Mouse (Mus musculus): ENCODE results near the gene Gm19402. TPM values are rescaled to one million over a fixed set of nuclear protein-coding genes. Genes with fewer than 3 reads are reported as not detected.

Gm19402 gene
- total RNA-seq, 2 experiments from 2014 or later, result not detected

DNA sequence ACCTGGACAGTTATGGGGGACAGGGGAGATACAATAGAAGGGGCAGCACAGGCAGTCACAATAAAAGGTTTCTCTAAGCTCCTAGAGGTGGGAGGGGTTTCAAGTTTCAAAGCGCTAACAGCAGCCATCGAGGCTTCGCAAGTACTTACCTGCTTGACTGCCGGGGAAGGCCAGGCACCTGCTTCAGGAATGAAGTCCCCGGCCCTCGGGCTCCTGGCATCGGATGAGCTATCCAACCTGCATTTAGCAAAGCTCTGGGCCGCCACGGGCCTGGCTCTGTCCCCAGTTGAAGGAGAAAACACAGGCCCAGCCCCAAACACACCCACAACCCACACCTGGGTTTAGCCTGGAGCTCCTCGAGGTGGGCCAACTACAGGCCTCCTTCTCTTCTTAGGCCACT lies 3.5 kb downstream of the Gm19402 start:
- no peak for DNase-seq
- intact Hi-C loops (cut with DNase I), result no loop called here
- Histone ChIP-seq H3K4me3 (no peak overlapping the region), H3K27ac (no peak overlapping the region)
- no peak for TF ChIP-seq CTCF (IDR thresholded peaks at IDR 0.05)

DNA sequence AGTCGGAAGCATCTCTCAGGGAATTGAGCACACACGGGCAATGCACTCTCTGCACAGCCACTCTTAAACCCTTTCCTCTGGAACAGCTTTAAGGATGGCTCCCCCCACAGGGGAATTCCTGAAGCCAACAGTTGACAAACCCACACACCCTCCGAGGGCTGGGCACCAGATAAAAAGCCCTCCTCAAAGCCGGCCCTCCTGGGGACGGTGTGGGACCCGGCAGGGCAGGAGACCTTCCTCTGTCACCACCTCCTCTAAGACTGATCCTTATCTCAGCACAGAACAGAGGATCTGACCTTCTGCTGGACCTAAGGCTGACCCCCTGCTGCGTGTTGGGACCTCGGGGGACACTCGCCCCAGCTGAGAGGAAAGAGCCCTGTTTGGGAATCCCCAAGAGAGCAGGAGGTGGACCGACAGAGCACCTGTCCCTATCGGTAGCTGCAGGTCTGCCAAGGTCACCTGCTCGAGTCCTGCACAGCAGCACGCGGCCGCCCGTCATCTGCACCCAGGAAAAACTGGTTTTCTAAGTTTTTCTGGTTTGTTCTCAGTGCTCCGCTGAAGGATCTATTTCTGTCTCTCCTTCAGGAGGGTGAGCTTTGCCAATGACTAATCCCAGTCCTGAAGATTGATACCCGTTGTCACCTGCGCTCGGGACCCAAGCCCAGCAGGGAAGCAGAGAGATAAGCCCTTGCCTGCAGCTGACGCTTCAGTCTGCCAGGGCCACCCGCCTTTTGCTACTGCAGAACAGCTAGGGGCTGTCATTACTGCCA lies 4.5 kb downstream of the Gm19402 start, which contains the start of gene Tspear:
Tspear (plus strand) TSS at position 675 of the 770 bp plus-strand sequence.
- H3K27ac ChIP-seq, result no peak within 1 kb of the TSS
- TF ChIP-seq CTCF (IDR thresholded peaks at IDR 0.05), result no peak
- DNase-seq, result no peak
- H3K4me3 ChIP-seq, result no peak within 1 kb of the TSS
- intact Hi-C loops (cut with DNase I), result no loop called here

DNA sequence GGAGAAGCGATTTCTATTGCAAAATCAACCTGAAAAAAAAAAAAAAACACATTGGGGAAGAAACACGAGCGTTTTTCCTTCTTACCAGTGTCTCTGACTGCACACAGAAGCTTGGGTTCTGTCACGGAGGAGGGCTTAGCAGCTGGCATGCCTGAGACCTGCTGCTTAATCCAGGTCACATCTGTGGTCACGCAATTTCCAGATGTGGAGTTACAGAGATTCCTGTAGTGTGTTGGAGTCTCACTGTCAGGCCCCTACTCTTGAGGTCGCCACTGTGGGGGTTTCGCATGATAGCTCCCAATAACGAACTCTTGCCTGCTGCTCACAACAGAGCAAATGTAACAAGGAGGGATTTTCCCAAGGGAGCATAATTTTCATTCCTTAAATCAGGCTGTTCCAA lies 6.4 kb downstream of the Gm19402 start:
- no peak for DNase-seq
- H3K4me3 ChIP-seq, result no peak overlapping the region
- intact Hi-C loops (cut with DNase I), result no loop called here
- H3K27ac ChIP-seq, result no peak overlapping the region
- TF ChIP-seq CTCF (IDR thresholded peaks at IDR 0.05), result no peak

DNA sequence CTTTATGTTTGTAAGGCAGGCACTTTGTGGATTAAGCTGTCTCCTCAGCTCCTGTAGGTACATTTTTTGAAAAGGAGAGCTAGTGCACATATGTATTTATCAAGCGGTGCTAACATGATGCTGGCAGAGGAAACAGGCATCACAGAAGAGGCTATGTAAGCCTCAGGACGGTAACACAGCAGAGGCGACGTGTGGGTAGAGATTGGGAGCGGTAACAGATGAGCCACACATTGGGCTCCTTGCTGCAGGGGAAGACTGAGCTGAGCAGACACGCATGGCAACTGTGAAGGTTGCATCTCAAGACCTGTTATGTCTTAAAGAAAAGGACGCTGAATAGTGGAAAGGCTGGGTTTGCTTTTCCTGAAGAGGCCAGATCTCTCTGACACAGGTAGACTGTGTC lies 7.6 kb downstream of the Gm19402 start:
- DNase-seq, result no peak

DNA sequence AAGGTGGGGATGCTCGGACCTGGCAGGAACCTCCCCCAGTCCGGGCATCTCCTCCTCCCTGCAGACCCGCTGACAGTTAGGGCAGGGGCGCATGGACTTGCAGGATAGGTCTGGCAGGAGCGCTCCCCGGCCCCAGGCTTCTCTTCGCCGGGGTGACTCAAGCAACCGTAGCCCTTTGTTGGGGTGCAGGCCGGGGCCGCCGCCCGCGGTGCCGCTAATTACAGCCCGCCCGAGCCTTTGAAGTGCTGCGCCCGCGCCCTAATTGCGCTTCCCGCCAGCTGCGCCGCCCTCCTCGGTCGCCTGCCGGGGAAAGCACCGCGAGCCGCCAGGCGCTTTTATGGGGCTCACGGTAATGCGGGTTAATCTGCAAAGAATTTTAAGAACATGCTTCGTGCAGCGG lies 13.0 kb downstream of the Gm19402 start:
- no peak for TF ChIP-seq CTCF (IDR thresholded peaks at IDR 0.05)
- no peak for DNase-seq
- H3K27ac ChIP-seq, result no peak overlapping the region
- no peak overlapping the region for H3K4me3 ChIP-seq
- intact Hi-C loops (cut with DNase I), result no loop called here

More for the DNA sequence above, 7.6 kb downstream of the Gm19402 start:
- intact Hi-C loops (cut with DNase I), result no loop called here
- no peak overlapping the region for H3K4me3 ChIP-seq
- H3K27ac ChIP-seq, result no peak overlapping the region
- no peak for TF ChIP-seq CTCF (IDR thresholded peaks at IDR 0.05)

DNA sequence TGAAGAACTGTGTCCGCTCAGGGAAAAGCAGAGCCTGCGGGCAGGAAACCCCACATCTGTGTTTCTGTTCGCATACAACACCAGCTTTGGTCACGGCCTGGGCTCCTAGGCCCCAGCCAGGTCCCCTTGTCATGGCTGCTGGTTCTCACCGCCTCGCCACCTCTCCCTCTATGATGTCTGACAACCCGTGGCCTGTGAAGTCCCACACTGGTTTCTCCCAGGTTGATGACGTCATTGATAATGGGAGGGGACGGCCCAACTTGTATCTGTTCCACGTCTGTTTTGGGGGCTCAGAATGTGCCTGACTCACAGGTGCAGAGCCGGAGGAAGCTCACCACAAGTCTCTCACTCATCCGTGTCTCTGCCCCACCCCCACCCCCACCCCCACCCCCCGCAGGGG lies 16.8 kb downstream of the Gm19402 start:
- intact Hi-C loops (cut with DNase I), result no loop called here
- DNase-seq, result no peak
- Histone ChIP-seq H3K27ac (no peak overlapping the region), H3K4me3 (no peak overlapping the region)
- no peak for TF ChIP-seq CTCF (IDR thresholded peaks at IDR 0.05)

DNA sequence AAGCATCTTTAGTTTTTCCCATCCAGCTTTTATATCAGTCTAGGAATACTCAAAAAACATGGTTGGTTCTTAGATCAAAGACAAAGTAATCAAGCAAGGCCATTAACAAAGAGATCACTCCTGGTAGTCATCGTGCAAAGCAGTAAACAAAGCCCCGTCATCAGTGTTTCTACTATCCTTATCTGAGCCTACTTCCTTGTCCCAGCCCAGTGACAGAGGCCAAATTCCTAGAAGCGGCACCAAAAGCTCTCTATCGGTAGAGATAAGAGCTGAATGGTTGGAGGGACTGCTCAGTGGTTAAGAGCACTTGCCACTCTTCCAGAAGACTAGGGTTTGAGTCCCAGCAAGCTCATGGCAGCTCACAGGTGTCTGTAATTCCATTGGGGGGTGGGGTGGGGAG lies 19.0 kb downstream of the Gm19402 start:
- no peak for TF ChIP-seq CTCF (IDR thresholded peaks at IDR 0.05)
- DNase-seq, result no peak
- intact Hi-C loops (cut with DNase I), result no loop called here
- Histone ChIP-seq H3K4me3 (no peak overlapping the region), H3K27ac (no peak overlapping the region)

DNA sequence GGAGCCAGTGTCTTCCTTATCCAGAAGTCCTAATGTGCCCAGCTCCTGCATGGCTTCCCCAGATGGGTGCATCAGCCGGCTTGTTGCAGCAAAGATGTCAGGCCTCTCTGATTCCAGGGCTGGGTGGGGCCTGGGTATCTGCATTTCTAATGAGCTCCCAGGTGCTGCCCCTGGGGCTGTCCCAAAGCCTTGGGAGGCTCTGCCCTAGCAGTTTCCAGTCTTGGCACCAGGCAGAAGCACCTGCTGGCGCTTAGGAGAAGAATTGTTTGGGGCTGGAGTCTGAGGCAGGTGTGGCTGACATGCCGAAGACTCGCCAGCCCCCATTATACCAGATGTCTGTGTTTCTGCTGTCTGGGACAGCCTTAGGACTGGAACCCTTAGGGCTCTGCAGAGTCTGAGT lies 19.8 kb downstream of the Gm19402 start:
- no peak for TF ChIP-seq CTCF (IDR thresholded peaks at IDR 0.05)
- DNase-seq, result no peak
- intact Hi-C loops (cut with DNase I), result no loop called here
- Histone ChIP-seq H3K4me3 (no peak overlapping the region), H3K27ac (no peak overlapping the region)

DNA sequence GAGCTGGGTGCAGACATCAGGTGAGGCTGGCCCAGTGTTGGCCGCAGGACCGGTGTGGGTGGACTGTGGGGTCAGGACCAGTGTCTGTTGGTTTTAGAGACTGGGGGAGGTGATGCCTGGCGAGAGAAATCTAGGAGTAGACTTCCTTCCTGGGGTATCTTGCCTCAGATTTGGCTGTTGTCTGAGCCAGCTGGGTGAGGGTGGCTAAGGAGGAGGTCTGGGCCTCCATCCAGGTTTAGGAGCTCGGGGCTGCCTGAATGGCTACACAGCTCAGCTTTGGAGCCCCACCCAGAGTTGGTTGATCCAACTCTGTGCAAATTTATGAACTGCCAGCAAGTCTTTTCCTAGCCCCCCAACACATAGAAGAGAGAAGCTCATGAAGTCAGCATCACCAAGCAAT lies 23.2 kb downstream of the Gm19402 start:
- intact Hi-C loops (cut with DNase I), result no loop called here
- no peak for DNase-seq
- H3K27ac ChIP-seq, result no peak overlapping the region
- no peak overlapping the region for H3K4me3 ChIP-seq
- no peak for TF ChIP-seq CTCF (IDR thresholded peaks at IDR 0.05)

DNA sequence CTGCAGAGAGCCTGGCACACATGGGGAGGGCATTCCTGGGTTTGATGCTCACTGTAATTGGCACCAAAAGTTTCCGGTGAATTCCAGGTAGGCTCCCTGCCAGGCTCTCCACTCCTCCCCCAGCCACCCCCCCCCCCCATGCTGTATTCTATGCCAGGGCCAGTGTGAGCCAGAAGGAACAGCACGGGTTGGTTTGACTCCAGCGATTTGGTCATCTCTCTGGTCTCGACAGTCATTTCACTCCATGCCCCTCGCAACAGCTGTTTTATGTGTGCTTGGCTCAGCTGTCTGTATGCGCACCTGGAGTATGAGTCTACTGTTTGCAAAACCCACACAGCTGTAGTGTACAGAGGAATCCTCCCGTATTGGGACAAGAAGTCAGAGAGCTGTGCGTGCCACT lies 24.2 kb downstream of the Gm19402 start:
- Histone ChIP-seq H3K27ac (no peak overlapping the region), H3K4me3 (no peak overlapping the region)
- intact Hi-C loops (cut with DNase I), result no loop called here
- no peak for TF ChIP-seq CTCF (IDR thresholded peaks at IDR 0.05)
- DNase-seq, result no peak

DNA sequence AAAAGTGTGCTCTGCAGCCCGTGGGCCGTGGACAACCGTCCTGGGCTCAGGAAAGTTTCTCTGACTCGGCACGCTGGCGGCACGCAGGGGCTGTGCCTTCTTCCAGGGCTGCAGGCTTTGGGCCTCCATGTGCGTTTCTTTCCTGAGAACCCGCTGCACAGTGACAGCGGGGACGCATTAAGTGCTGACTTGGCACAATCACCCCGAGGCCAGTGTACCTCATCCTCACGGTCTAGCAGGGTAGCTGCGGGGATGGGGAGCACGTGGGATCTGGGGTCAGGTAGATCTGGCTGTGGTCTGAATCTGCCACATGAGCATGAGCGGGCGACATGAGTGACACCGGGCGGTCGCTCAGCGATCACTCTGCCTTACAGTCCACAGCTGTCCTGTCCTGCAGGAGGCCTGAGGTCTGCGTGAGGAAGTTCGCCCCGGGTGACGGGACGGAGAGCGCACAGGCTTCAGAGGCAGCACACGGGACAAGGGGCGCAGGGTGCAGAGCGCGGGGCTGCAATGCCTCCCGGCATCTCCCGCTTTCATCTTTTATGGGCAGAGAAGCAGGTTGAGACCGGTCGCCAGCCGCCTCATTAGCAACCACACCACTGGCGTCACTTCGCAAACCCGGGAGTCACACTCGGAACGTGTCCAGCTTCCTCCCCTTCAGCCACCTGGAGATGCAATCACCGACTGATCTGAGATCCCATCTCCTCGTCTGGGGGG lies 26.4 kb downstream of the Gm19402 start:
- TF ChIP-seq CTCF (IDR thresholded peaks at IDR 0.05), result no peak
- intact Hi-C loops (cut with DNase I), result no loop called here
- no peak overlapping the region; the same call in 1 of the 2 replicates for H3K4me3 ChIP-seq
- H3K27ac ChIP-seq, result no peak overlapping the region
- no peak for DNase-seq

DNA sequence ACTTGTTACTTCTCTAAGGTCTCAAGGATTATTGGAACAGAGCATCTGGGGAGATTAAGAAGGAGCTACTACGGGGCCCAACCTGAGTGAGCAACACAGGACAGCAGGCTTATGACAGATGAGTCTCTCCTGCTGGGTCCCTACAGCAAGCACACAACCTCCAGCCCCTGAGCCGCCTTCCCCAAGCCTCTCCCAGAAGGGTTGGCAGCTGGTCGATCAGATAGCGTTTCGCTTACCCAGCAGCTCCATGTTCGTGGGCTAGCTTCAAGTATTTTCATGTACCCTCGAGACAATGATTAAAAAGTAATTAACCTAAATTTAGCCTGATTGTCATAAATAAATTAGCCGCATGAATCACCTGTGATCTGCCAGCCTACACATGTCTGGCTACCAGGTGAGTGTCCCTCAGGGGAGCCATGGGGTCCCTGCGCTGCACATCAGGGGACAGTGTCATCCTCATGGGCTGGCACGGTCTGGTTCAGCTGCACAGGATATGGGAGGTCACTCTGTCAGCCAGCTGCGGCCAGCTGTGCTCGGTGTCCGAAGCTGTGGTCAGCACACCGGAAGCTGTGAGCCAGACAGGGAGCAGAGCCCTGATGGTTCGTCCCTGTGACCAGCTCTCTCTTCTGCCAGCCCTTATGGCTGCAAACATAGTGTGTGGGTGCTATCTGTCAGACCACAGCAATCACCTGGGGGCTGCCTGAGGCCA lies 32.1 kb downstream of the Gm19402 start:
- no peak overlapping the region for H3K4me3 ChIP-seq
- intact Hi-C loops (cut with DNase I), result no loop called here
- TF ChIP-seq CTCF (IDR thresholded peaks at IDR 0.05), result no peak
- no peak overlapping the region for H3K27ac ChIP-seq
- DNase-seq, result no peak

DNA sequence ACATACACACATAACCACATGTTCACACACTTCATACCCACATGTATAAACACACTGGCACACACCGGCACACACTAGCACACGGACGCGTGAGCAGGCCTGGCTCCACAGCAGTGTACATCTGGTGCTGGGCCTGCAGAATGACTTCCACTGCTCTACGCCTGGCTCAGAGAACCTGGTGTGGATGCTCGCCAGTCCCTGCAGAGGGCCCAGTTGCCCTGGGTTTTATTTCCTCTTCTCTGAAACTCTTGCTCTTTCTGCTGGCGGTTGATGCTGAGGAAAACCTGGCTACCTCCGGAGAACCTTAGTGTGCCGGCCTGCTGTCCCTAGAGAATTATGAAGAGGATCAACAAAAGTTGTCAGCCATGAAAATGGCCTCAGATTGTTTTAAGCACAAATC lies 38.5 kb downstream of the Gm19402 start:
- H3K4me3 ChIP-seq, result no peak overlapping the region
- no peak for TF ChIP-seq CTCF (IDR thresholded peaks at IDR 0.05)
- intact Hi-C loops (cut with DNase I), result no loop called here

More for the DNA sequence above, 38.5 kb downstream of the Gm19402 start:
- no peak for DNase-seq
- no peak overlapping the region for H3K27ac ChIP-seq
